Mouse (Mus musculus) small intestine, adult 2 months (tissue): Measurements from ENCODE around the gene Dusp16.

Experiments
- CTCF ChIP-seq: fragments of 200-500 bp; IDR thresholded peaks from 2 replicates; pipeline ENCODE4 v1.5.1; 2012; ENCODE audit warnings: low read depth, mild to moderate bottlenecking, control low read depth, inconsistent platforms, low read length, moderate library complexity, mixed read lengths; ENCODE audit not compliant: insufficient replicate concordance, insufficient read length; ENCODE audit errors: extremely low read depth
- POLR2A ChIP-seq: fragments of 200-500 bp; IDR thresholded peaks from 2 replicates; pipeline ENCODE4 v1.6.1; 2012; ENCODE audit warnings: low read depth, mild to moderate bottlenecking, control low read depth, inconsistent platforms, low read length, moderate library complexity

GRCm38 (mm10) chr6:134670881-134671411 is 121.5 kb downstream of the Dusp16 start:
- TF ChIP-seq CTCF (no peak), POLR2A (no peak)
